Mouse (Mus musculus): ENCODE measurements around the gene Rundc3b.

Gene Rundc3b

DNA sequence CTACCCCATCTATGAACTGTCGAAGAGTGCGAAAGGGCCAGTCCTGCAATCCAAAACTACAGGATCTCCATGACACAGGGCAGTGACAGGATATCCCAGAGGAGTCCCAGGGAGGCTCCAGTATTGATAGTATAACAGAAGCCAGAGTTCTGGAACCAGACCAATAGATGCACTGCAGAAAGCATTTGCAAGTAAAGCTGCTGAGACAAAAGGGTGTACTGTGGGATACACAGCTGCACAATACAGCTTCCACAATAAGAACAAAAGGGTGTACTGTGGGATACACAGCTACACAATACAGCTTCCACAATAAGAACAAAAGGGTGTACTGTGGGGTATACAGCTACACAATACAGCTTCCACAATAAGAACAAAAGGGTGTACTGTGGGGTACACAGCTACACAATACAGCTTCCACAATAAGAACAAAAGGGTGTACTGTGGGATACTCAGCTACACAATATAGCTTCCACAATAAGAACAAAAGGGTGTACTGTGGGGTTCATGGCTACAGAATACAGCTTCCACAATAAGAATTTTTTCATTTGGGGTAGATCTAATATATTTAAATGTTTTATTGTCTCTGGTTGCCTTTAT, 134.0 kb downstream of the Rundc3b start:
- DNase-seq (ENCODE audit: low spot score), result no peak

DNA sequence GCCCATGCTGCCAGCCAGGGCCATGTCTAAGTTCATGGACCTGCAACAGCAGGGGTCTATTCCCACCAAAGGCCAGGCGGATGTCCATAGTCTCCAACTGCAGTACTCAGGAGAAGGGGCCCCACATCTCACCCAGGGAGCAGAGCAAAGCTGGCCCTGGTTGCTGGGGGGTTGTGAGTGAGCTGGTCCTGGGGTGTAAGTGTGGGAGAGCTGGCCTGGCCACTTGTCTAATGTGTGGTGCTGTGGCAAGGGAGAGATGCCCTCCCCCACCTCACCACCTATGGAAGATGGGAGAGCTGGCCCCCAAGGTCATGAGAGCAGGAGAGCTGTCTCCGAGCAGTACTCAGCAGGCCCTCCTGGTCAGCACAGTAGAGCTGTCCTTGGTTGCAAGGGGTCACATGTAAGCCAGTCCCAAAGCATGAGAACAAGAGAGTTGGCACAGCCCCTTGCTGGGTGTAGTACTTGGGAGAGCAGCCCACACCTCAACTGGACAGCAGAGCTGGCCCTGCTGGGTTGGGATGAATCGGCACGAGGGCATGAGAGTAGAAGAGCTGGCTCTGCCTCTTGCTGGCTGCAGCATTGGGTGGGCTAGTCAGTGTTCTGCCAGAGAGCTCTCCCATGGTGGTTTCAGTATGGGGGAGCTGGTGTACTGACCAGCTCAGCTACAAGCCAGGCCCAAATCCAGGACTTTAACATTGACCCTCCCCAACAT, 134.6 kb downstream of the Rundc3b start:
- no peak for DNase-seq (ENCODE audit: low spot score)

DNA sequence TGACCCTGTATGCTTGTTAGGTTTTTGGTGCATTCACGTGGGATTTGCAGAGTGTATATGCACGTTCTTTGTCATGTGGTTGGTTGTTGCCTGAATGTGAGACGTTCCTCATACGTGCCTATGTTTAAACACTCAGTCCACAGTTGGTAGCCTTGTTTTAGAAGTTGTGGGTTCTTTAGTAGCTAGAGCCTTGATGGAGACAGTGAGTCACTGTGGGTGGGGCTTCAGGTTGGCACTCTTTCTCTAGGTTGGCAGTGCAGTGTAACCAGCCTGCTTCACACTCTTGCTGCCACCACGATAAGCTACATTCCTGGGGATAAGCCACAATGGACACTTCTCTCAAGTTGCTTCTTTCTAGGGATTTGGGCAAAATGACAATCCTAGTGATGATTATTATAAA, 166.2 kb downstream of the Rundc3b start:
- no peak for DNase-seq (ENCODE audit: low spot score)

DNA sequence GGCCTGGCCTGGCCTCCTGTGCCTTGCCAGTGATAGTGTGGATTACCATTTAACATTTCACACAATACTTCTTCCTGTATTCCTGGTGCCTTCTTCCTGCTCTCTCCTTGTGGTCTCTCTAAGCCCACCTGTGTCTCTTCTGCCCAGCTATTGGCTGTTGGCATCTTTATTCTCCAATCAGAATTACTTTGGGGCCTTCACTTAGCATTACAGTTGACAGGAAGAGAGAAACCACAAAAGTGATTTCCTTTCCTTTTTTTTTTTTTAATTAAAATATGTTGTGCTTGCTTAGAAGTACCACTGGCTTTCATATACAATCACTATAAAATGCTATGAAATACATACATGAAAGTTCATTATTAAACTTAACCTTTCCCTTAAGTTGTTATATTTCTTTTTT, 167.2 kb downstream of the Rundc3b start:
- no peak for DNase-seq (ENCODE audit: low spot score)
